Mouse (Mus musculus) testis, adult 2 months (tissue): Measurements from ENCODE around the gene Tspan31. TPM values are rescaled to one million over a fixed set of nuclear protein-coding genes. Genes with fewer than 3 reads are reported as not detected.

ENCODE experiments used
- H3K27ac ChIP-seq: fragments of 200-500 bp; 2 replicates; pipeline ENCODE4 v1.5.1; 2012; ENCODE audit warnings: low read depth, low read length; ENCODE audit not compliant: control insufficient read depth, insufficient read depth
- H3K27me3 ChIP-seq: fragments of 200-500 bp; 2 replicates; pipeline ENCODE4 v1.6.1; 2012; ENCODE audit warnings: mild to moderate bottlenecking, low read length, moderate library complexity; ENCODE audit not compliant: control insufficient read depth, insufficient read depth
- H3K36me3 ChIP-seq: fragments of 200-500 bp; 2 replicates; pipeline ENCODE4 v1.6.1; 2012; ENCODE audit warnings: mild to moderate bottlenecking, low read length; ENCODE audit not compliant: control insufficient read depth, insufficient read depth
- H3K4me1 ChIP-seq: fragments of 200-500 bp; 2 replicates; pipeline ENCODE4 v1.6.1; 2012; ENCODE audit warnings: low read length; ENCODE audit not compliant: control insufficient read depth, insufficient read depth
- H3K4me3 ChIP-seq: fragments of 200-500 bp; 2 replicates; pipeline ENCODE4 v1.5.1; 2012; ENCODE audit warnings: low read depth, mild to moderate bottlenecking, low read length, moderate library complexity, mixed read lengths; ENCODE audit not compliant: control insufficient read depth
- CTCF ChIP-seq: fragments of 200-500 bp; IDR thresholded peaks from 2 replicates; pipeline ENCODE4 v1.5.1; 2012; ENCODE audit warnings: low read depth, mild to moderate bottlenecking, inconsistent platforms, low read length, moderate library complexity; ENCODE audit not compliant: control insufficient read depth, insufficient read depth, insufficient replicate concordance
- POLR2A ChIP-seq: fragments of 200-500 bp; IDR thresholded peaks from 2 replicates; pipeline ENCODE4 v1.6.1; 2012; ENCODE audit warnings: low read depth, mild to moderate bottlenecking, inconsistent platforms, low read length, moderate library complexity; ENCODE audit not compliant: control insufficient read depth
- polyA plus RNA-seq: library from polyadenylated mRNA; depleted of rRNA; stranded (reverse); fragments of >200 nt; gene quantifications from 2 replicates; pipeline ENCODE4 v1.2.3, GENCODE M21; 2012

Gene Tspan31
- polyA plus RNA-seq, 1 experiment: 16.3 TPM

- Histone ChIP-seq H3K4me1 (peaks cover 16% of the 10 kb centered on the region), H3K27me3 (no peaks in the 10 kb centered on the region), H3K27ac (no peak overlapping the region), H3K36me3 (no peaks in the 10 kb centered on the region), H3K4me3 (no peak overlapping the region)
- no peak for TF ChIP-seq POLR2A
- TF ChIP-seq CTCF: no peak
Measured at GRCm38 (mm10) chr10:127071203-127071602, 1.1 kb upstream of the Tspan31 start.

GRCm38 (mm10) chr10:127069281-127070189 lies 529 bp downstream of the Tspan31 start:
- no peaks in the 10 kb centered on the region; the same call in 1 of the 2 replicates for H3K36me3 ChIP-seq
- H3K4me1 ChIP-seq: peaks cover 12% of the 10 kb centered on the region
- peak overlapping the region; percentile 89 for H3K4me3 ChIP-seq
- TF ChIP-seq POLR2A (no peak), CTCF (no peak)
- peak overlapping the region; percentile 75 for H3K27ac ChIP-seq
- H3K27me3 ChIP-seq: no peaks in the 10 kb centered on the region

GRCm38 (mm10) chr10:127068360-127069038 lies 1.6 kb downstream of the Tspan31 start:
- Histone ChIP-seq H3K4me3 (no peak overlapping the region), H3K27ac (no peak overlapping the region), H3K27me3 (no peaks in the 10 kb centered on the region), H3K36me3 (no peaks in the 10 kb centered on the region; the same call in 1 of the 2 replicates), H3K4me1 (peaks cover 20% of the 10 kb centered on the region)
- no peak for TF ChIP-seq POLR2A
- no peak for TF ChIP-seq CTCF

GRCm38 (mm10) chr10:127066519-127067018 lies 3.5 kb downstream of the Tspan31 start:
- no peak overlapping the region for H3K4me3 ChIP-seq
- peaks cover 22% of the 10 kb centered on the region for H3K4me1 ChIP-seq
- H3K27me3 ChIP-seq: no peaks in the 10 kb centered on the region
- TF ChIP-seq CTCF: no peak
- TF ChIP-seq POLR2A: peak; percentile 19; the same call in 1 of the 2 replicates
- H3K27ac ChIP-seq: no peak overlapping the region
- no peaks in the 10 kb centered on the region; the same call in 1 of the 2 replicates for H3K36me3 ChIP-seq

GRCm38 (mm10) chr10:127065981-127066380 lies 4.1 kb downstream of the Tspan31 start:
- Histone ChIP-seq H3K36me3 (no peaks in the 10 kb centered on the region; the same call in 1 of the 2 replicates), H3K27ac (no peak overlapping the region), H3K4me1 (peaks cover 22% of the 10 kb centered on the region), H3K4me3 (no peak overlapping the region), H3K27me3 (no peaks in the 10 kb centered on the region)
- no peak for TF ChIP-seq POLR2A
- no peak for TF ChIP-seq CTCF

GRCm38 (mm10) chr10:127063913-127064870 lies 5.9 kb downstream of the Tspan31 start:
- H3K4me1 ChIP-seq: peaks cover 21% of the 10 kb centered on the region

More at GRCm38 (mm10) chr10:127063913-127064870, 5.9 kb downstream of the Tspan31 start:
- H3K27me3 ChIP-seq: no peaks in the 10 kb centered on the region
- TF ChIP-seq POLR2A (0 out of 2 replicates have a peak, but pooled peaks have one; percentile 30), CTCF (no peak)
- H3K27ac ChIP-seq: peak overlapping the region; percentile 81
- H3K4me3 ChIP-seq: peak overlapping the region; percentile 95
- H3K36me3 ChIP-seq: no peaks in the 10 kb centered on the region; the same call in 1 of the 2 replicates
